Mouse (Mus musculus) liver, embryonic 14.5 days (tissue): ENCODE data around the gene Negr1.

Experiments
- CTCF ChIP-seq: IDR thresholded peaks from 2 replicates; pipeline ENCODE4 v1.5.1; 2016; ENCODE audit warnings: antibody characterized with exemption, low read depth, control low read depth
- EP300 ChIP-seq: IDR thresholded peaks from 2 replicates; pipeline ENCODE4 v1.6.1; 2016; ENCODE audit warnings: antibody characterized with exemption, low read depth

DNA sequence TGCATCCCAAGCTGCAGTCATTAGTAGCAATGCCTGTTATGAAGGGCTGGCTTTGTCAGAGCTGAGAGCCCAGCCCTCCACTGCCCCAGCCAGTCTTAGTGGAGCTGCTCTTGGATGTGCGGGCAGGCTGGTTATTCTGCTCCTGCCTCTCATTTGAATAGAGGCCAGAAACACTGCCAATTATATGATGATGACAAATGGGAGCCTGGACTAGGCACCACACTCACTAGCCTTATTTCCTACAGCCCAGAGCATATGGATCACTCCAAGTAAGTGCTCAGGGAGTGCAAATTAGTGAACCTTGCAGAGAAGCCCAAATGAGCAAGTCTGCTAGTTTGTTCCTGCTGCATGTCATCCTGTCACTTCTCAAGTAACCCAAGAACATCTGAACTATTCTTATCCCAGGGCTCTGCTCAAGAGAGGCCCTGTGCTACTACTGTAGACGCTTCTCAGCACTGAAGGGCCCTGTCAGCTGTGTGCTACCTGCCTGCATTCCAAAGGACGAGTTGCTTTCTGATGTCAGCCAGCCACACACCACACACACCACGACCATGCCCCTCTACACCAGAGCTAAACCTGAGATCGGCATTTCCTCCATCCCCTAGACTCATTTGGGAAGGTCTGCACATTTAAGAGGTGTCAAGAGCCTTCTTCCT lies 553.6 kb downstream of the Negr1 start:
- TF ChIP-seq CTCF (no peak), EP300 (no peak)
